Mouse (Mus musculus): ENCODE results near the gene Krt90.
A peak's percentile ranks its signal among the peaks of the same experiment; 100 is the strongest.

Gene Krt90

GRCm38 (mm10) chr15:101562850-101563249 is at the start of gene Krt90:
Gene Krt90, minus strand, starts transcription at chr15:101562950.
- no peak for DNase-seq (ENCODE audit: low read depth in 1 of 2, low spot score in 2 of 2)

GRCm38 (mm10) chr15:101599123-101599522 is 36.4 kb upstream of the Krt90 start:
- no peak for DNase-seq (ENCODE audit: low read depth in 1 of 2, low spot score in 2 of 2)

DNA sequence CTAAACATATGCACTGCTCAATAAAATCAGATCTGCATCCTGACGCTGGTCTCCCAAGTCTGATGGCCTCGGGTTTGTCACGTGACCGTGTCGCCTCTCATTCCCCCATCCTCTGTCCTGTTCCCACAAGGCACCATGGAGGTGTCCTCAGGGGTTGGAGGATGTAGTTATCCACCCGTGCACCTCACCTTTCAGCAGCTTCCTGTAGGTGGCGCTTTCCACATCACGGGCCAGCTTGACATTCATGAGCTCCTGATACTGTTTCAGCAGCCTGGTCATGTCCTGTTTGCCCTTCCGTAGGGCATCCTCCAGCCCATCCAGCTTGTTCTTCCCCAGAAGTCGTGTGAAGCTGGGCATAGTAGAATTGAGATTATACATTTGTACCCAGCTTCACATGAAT is 25.5 kb upstream of the Krt90 start:
- DNase-seq (ENCODE audit: low read depth in 1 of 2, low spot score in 2 of 2) = no peak

DNA sequence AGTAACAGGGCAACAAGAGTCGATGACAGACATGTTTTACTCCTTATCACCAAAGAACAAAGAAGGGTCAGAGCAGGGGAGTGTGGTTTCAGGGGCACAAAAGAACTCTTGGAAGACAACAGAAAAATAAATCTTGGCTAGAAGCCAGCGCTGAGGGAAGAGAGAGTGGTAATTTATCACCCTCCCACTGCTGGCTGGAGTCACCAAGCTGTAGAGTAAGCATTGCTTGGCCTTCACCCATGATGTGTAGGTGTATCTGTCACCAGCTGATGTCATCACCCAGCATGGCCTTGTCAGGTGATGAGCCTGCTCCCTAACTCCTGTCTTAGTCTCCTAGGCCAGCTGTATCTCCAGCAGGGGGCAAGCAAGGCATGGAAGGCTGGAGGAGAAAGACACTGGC is 21.7 kb upstream of the Krt90 start:
- DNase-seq (ENCODE audit: low read depth in 1 of 2, low spot score in 2 of 2) = no peak

DNA sequence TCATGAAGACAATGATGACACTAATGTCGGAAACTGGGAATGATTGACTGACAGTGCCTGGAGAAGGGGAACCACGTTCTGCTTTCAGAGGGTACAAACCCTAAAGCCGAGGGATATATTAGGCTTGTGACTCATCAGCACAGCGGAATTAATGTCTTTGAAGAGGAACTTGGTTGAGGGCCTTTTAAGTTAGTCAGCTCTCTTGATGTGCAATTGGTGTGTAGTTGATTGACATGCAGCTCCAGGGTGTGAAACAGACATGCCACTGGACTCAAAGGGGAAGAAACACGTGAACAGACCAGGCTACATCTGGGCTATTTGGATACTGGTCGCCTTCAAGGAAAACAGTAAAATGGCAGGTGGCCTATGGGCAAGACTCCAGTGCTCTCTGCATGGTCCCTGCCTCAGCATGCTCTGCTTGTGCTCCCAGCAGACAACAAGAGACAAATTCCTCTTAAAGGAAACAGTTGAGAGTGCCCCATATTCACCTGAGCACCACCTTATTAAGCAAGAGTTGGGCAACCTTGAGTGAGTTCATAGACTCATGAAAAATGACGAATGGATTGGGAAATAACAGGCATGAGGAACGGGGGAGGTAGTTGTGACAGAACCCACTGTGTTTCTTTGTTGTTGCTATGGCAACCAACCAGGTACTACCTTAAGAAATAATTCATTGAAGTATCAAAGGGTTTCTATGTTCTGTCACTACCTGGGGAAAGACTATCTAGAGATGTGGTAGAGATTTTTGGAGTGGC is 20.6 kb upstream of the Krt90 start:
- DNase-seq (ENCODE audit: low read depth in 1 of 2, low spot score in 2 of 2) = peak; percentile 6 to 24

GRCm38 (mm10) chr15:101581701-101582100 is 19.0 kb upstream of the Krt90 start:
- no peak for DNase-seq (ENCODE audit: low read depth in 1 of 2, low spot score in 2 of 2)

DNA sequence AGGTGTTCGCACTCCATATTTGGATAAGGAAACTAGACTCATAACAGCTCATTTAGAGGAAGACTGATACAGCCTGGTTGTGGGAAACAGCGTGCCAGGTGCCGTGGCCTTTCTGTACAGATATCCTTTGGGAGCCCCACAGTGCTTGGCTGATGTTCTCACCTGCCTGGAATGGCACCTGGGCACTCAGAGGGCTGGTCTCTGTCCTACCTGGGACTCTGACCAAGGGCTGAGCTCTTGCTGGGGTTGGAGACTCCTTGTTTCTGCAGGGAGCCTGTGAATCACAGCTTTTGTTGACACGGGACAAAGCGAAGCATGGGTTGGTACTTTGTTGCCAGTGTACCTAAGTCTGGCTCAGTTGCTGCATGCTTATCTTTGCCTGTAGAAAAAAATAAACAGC is 12.8 kb upstream of the Krt90 start:
- DNase-seq (ENCODE audit: low read depth in 1 of 2, low spot score in 2 of 2) = no peak

DNA sequence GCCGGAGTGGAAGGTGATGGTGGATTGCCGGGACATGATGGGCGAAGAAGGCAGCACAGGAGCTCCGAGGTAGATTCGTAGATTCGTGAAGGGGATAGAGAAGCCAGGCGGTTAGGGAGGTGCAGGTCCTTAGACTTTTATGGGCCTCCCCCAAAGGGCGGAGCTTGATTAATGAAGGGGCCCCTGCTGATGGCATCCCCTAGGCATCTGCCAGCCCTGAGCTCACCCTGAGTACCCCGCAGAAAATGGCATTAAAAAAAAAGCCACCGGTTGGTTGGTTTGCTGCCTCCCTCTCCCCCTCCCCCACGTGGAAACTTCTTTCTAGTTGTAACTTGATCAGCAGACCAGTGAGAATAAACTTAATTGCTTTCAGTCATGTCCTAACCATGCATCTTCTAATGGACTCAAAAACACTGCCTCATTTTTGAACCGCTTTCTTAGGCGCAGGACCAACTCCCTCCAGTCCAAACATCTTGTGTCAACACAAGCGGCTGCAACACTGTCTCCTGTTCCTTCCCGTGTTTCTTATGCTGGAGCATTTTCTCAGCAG is 11.1 kb upstream of the Krt90 start, which contains the start of gene Krt75:
Krt75 (minus strand) TSS at position 109 of the 550 bp plus-strand sequence.
- DNase-seq (ENCODE audit: low read depth in 1 of 2, low spot score in 2 of 2) = no peak

GRCm38 (mm10) chr15:101567780-101568179 is 5.0 kb upstream of the Krt90 start:
- no peak for DNase-seq (ENCODE audit: low read depth in 1 of 2, low spot score in 2 of 2)

DNA sequence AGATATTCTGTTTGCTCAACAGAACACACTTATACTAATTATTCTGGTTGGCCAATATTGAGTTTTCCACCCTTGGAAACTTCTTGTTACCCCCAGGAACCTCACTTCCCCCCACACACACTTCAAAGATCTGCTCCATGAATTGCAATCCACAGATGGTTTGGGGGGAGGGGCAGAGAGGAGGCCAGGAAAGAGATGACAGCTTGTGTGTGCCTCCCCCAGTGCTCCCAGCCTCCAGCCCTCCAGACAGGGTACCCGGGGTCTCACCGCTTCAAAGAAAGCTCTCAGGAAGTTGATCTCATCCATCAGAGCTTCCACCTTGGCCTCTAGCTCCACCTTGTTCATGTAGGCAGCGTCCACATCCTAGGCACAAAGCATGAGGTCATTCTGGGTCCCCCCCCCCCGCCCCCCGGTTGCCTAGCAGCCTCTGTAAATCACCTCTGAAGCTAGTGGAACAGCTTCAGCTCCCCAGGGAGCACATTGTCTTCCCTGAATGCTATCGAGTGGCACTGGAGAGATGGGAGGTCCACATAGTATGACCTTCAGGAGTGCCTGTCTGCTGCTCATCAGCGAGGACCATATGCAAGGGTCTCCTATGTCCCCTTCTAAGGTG is 4.6 kb downstream of the Krt90 start:
- DNase-seq (ENCODE audit: low read depth in 1 of 2, low spot score in 2 of 2) = no peak

- DNase-seq (ENCODE audit: low read depth in 1 of 2, low spot score in 2 of 2) = no peak
Observed at GRCm38 (mm10) chr15:101553169-101553568, 9.6 kb downstream of the Krt90 start.

- no peak for DNase-seq (ENCODE audit: low read depth in 1 of 2, low spot score in 2 of 2)
Observed at GRCm38 (mm10) chr15:101552188-101552587, 10.6 kb downstream of the Krt90 start.

GRCm38 (mm10) chr15:101550567-101550966 is 12.2 kb downstream of the Krt90 start, which contains the start of gene Krt82:
Gene Krt82, minus strand, starts transcription at chr15:101550667.
- no peak for DNase-seq (ENCODE audit: low read depth in 1 of 2, low spot score in 2 of 2)

- DNase-seq (ENCODE audit: low read depth in 1 of 2, low spot score in 2 of 2) = no peak
Observed at GRCm38 (mm10) chr15:101544478-101544877, 18.3 kb downstream of the Krt90 start.

GRCm38 (mm10) chr15:101542543-101542942 is 20.2 kb downstream of the Krt90 start:
- DNase-seq (ENCODE audit: low read depth in 1 of 2, low spot score in 2 of 2) = no peak

GRCm38 (mm10) chr15:101538580-101538900 is 24.2 kb downstream of the Krt90 start:
- no peak for DNase-seq (ENCODE audit: low read depth in 1 of 2, low spot score in 2 of 2)

- DNase-seq (ENCODE audit: low read depth in 1 of 2, low spot score in 2 of 2) = no peak
Observed at GRCm38 (mm10) chr15:101537864-101538579, 24.7 kb downstream of the Krt90 start.

DNA sequence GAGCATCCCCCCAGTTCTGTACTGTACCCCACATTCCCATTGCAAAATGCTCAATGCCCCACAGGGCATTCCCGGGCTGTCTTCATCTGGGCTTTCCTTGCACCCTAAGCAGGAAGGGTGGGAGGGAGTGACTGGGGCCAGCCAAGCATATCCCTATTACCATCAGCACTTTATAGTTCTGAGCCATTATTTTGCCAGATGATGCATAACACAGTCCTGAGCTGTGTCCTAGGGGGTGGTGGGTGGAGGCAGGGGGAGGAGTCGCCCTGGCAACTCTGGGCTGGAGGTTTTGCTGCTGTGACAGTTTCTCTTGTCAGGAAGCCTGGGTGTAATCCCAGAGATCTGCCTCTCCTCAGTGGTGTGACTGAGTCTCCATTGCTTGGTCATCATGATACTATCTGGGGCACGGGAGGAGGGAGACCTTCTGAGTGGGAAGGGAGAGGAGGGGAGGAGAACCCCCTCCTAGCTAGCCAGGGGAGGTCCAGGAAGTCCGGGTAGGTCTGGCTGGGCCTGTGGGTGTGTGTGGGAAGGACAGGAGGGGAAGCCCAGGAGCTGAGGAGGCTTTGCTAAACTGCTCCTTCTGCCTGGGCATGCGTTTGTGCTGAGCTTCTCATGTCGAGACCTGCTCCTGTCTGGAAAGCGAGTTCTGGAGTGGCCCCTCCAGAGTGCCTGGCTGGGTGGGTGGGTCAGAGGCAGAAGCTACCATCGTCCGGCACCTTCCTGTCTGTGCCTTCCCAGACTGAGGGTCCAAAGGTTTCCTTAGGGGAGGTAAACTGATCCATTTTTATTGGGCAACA is 26.5 kb downstream of the Krt90 start:
- no peak for DNase-seq (ENCODE audit: low read depth in 1 of 2, low spot score in 2 of 2)

- no peak for DNase-seq (ENCODE audit: low read depth in 1 of 2, low spot score in 2 of 2)
Observed at GRCm38 (mm10) chr15:101532720-101533119, 30.0 kb downstream of the Krt90 start, which contains the start of gene Krt84. Gene Krt84, minus strand, starts transcription at chr15:101532820.

GRCm38 (mm10) chr15:101522556-101523232 is 40.1 kb downstream of the Krt90 start:
- no peak for DNase-seq (ENCODE audit: low read depth in 1 of 2, low spot score in 2 of 2)
